Mouse (Mus musculus) cerebellum, postnatal 4 days (tissue): ENCODE data around the gene Lta.

Source experiments
- DNase-seq, 2 experiments: peaks; one replicate each; pipeline ENCODE4 v3.0.0; 2022; ENCODE audit warnings: low spot score in 2 of 2, mixed read lengths in 1 of 2

Lta gene

DNA sequence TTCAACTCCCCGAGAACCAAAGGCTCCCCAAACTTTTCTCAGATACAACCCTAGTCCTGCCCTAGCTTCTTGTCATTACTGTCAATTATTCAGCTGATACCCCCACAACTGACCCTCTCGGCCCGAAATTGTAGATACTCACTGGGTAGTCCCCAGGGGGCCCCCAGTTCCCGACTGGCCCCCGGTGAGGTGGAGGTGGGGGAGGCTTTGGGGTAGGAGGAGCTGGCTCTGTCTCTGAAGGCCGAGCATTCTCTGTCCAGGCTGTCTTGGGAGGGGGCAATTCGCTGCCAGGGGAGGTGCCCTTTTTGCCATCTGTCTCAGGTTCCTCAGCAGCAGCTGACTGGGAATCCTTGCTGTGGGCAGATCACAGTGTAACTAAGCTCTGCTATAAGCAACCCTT lies 45.5 kb downstream of the Lta start:
- DNase-seq: no peak

DNA sequence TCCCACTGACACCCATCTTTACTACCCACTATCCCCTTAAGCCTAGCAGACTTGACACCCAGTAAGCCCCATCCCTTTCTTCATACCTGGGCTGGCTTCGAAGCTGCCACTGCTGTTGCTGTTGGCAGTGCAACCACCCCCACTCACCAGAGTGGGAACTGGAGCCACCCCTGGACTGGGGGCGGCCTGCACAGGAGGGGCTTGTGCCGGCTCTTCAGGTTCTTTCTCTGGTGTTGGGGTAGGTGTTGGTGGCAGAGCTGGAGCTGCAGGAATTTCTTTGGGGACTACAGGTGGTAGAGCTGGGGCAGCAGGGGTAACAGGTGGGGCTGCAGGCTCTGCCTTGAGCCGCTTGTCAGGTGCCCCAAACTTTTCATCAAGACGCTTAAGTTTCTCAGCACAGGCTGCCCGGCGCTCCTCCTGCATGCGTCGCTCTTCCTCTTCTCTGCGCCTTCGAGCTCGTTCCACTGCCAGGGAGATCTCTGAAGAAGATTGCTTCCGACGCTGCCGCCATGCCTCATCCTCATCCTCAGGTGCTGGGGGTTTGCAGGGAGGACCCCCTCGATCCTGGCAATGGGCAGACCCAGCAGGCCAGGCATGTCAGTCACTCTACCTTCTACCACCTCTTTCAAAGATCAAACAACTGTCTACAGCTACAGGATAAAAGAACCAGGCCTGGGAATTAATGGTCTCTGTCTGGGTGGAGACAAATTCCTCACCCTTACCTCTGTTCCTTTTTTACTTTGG lies 46.1 kb downstream of the Lta start:
- DNase-seq: no peak

DNA sequence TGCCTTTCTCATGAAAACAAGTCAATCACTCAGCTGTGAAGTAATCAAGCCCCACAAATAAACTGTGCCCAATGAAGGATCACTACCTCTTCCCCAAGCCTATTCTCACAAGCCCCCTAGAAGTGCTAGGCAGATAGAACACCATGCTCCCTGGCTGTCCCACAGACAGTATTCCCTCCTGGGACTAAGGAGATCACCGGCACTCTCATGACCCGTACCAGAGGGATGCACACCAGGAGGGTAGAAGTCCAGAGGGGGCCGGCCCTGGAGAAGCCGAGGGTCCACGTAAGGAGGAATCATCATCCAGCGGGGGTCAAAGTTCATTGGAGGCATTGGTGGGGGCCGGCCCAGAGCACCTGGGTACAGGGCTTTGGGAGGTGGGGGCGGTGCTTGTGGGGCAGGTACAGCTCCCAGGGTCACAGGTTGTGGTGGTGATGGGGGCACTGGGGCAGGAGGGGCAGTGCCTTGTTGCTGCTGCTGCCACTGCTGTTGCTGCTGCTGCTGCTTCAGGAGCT lies 47.4 kb downstream of the Lta start:
- no peak for DNase-seq

DNA sequence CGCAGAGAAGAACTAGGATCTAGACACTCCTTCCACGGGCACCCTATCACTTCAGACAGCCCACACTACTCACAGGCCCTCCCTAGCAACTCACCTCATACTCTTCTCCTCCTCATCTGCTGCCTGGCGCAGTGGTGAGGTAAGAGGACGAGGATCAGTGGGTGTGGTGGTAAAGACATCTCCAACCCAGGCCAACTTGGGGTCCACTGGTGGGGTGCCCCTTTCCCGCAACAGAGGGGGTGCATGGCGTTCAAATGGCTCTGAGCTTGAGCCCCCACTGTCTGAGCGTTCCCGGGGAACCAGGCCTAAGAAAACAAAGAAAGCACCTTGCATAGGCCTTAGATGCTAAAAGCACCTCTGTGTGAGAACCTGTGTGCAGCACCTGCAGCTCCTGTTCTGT lies 47.9 kb downstream of the Lta start:
- no peak for DNase-seq

DNA sequence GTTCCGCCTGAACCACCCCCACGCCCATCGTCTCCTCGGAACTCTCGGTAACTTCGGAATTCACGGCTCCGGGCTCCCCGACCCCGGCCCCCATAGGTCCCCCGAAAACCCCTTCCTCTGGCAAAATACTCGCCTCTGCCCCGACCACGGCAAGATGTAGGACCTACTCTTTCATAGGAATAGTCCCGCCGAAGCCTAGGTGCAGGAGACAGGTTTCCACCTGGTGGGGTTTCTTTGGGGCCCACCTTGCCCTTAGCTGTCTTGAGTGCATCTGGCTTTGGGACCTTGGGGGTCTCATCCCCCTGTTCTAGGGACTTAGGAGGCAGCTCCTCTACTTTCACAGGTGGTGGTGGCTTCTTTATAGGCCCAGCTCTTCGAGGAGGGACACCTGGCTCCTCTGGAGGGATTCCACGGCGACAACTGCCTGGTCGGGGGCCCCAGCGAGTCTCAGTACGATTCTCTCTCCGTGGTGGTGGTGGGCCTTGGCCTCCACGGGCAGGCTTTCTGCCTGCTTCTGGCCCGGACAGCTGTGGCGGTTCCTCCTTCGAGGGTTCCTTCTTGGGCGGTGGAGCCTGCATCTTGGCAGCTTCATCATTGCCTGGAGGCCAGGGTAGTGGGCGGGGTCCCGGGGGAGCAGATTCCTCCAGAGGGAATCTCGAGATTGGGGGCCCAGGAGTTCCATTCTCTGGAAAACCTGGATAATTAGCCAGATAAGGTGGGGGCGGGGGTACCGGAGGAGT lies 48.5 kb downstream of the Lta start:
- no peak for DNase-seq

DNA sequence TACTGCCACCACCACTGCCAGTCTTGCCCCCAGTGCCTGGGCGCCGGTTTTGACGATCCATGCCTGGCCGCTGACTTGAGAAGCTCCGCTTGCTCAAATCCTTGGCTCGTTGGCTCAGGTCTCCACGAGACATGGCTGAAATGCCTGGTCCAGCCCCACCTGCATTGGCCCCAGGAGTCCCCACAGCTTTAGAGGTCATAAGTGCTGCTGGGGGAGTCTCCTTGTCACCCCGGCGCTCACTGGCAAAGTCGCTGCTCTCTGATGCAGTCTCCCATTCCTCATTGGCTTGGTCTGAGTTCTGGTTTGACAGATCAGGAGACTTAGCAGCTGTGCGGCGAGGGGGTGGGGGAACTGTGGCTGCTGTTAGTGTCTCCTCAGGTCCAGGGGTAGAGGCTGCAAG lies 49.7 kb downstream of the Lta start:
- DNase-seq: no peak

DNA sequence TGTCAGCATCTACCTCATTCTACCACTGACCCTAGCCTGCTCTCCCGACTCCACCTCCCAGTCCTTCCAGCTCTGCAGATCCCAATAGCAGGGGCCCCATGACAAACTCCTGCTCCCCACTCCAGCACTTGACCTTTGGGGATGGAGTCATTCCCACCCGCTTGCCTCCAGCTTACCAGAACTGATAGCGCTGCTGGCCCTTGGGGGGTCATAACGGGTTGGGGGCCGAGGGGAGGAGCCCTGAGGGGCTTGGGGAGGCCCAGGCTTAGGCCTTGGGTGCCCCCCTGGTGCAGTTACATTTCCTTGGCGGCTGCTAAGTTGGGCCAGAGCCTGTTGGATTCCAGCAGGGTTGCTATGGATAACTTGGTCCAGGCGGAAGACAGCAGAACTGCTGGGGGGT lies 50.5 kb downstream of the Lta start:
- no peak for DNase-seq

DNA sequence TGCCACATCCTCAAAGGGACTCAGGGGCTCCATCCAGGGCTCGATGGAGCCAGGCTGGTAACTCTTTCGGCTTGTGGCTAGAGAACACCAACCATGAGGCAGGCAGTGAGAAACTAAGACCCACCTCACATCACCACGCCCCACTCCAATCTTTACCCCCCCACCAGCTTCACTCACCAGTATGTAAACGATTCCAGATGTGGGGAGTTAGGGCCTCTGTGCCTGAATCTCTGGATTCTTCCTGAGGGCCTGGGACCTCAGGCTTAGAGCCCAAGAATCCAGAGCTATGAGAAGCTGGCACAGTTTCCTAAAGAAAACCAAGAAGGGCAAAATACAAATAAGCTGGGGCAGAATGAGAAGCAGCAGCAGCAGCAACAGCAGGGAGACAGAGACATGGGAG lies 51.2 kb downstream of the Lta start:
- DNase-seq: no peak
